Mouse (Mus musculus) hindbrain, embryonic 10.5 days (tissue): Measurements from ENCODE around the gene Fhad1. TPM values are rescaled to one million over a fixed set of nuclear protein-coding genes. Genes with fewer than 3 reads are reported as not detected.

Experiments
- DNase-seq: peaks from one replicate; pipeline ENCODE4 v3.0.0-alpha.2; 2017; ENCODE audit warnings: low spot score
- H3K27ac ChIP-seq: fragments of 300-500 bp; sonication (generic); 2 replicates; pipeline ENCODE4 v1.5.1; 2016; ENCODE audit warnings: mild to moderate bottlenecking, moderate library complexity
- H3K27me3 ChIP-seq: fragments of 300-500 bp; sonication (generic); 2 replicates; pipeline ENCODE4 v1.6.1; 2016; ENCODE audit warnings: mild to moderate bottlenecking; ENCODE audit not compliant: poor library complexity, insufficient read depth, severe bottlenecking
- H3K36me3 ChIP-seq: fragments of 300-500 bp; sonication (generic); 2 replicates; pipeline ENCODE4 v1.6.1; 2016; ENCODE audit warnings: mild to moderate bottlenecking, moderate library complexity
- H3K4me1 ChIP-seq: fragments of 300-500 bp; sonication (generic); replicated peaks from 2 replicates; pipeline ENCODE4 v1.6.1; 2016; ENCODE audit warnings: mild to moderate bottlenecking
- H3K4me3 ChIP-seq: fragments of 300-500 bp; sonication (generic); 2 replicates; pipeline ENCODE4 v1.5.1; 2016; ENCODE audit warnings: mild to moderate bottlenecking, moderate library complexity
- H3K9me3 ChIP-seq: fragments of 300-500 bp; sonication (generic); 2 replicates; pipeline ENCODE4 v1.6.1; 2016; ENCODE audit warnings: mild to moderate bottlenecking, moderate library complexity
- WGBS: fragments of 180-500 bp; shearing (Covaris S2); methylation state at CpG from one replicate; pipeline ENCODE4 v1.1.7; 2016; 5-methylcytosine and 5-hydroxymethylcytosine counted together
- polyA plus RNA-seq: library from polyadenylated mRNA; unstranded; fragments of >200 nt; fragmentation: Nextera tagmentation; extraction: Ambion mirVana; gene quantifications from 2 replicates; pipeline ENCODE4 v1.2.1, GENCODE M21; 2016

The Fhad1 gene
- polyA plus RNA-seq, 1 experiment from 2014 or later: 4.1 TPM

GRCm38 (mm10) chr4:141869436-141870215 lies 145.3 kb downstream of the Fhad1 start:
- H3K4me1 ChIP-seq: peaks cover 58% of the 10 kb centered on the region
- H3K27me3 ChIP-seq: peaks cover 14% of the 10 kb centered on the region; the same call in 1 of the 2 replicates
- no peak overlapping the region for H3K27ac ChIP-seq
- WGBS: 80% methylated on average over 5 of the region's 5 CpGs
- no peak overlapping the region for H3K4me3 ChIP-seq
- peaks cover 16% of the 10 kb centered on the region; the same call in 1 of the 2 replicates for H3K36me3 ChIP-seq
- H3K9me3 ChIP-seq: no peaks in the 10 kb centered on the region
- DNase-seq: no peak

DNA sequence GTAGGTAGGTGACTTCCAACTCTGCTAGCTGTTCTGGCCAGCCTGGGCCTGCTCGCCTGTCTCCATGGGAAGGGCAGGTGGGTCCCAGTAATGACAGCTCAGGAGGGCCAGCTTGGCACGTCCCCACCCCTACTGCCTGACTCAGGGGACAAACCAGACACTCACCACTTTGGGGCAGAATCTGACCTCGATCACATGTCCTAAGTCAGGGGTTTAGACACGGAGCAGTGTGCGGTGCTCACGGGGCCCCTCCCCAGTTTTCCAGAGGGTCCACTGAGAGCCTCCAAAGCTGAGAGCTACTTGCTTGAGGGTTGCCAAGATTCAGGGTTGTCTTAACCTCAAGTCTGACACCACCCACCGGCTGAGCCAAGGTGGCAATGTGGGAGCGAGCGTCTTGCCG lies 146.8 kb downstream of the Fhad1 start:
- Histone ChIP-seq H3K4me1 (peaks cover 42% of the 10 kb centered on the region), H3K36me3 (peaks cover 23% of the 10 kb centered on the region), H3K27ac (no peak overlapping the region)

DNA sequence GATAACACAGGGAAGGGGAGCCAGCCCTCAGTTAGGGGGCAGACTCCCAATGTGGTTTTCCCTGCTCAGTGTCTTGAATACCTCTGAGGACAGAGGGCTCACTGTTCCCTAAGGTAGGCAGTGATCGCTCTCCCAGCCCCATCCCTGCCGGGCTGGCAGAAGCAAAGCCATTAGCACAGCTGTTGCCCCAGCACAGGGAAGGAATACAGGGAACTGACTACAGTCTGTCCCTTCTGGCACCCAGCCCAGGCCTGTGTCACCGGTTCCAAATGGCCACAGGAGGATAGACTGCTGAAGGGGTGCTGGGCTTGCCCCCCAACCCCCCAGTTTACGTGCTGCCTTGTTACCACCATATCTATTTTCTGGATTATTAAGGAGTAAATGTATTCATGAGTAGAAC lies 147.4 kb downstream of the Fhad1 start:
- peaks cover 23% of the 10 kb centered on the region for H3K36me3 ChIP-seq
- H3K27ac ChIP-seq: 0 out of 2 replicates have a peak overlapping the region, but pooled peaks have one; percentile 31
- H3K4me1 ChIP-seq: peaks cover 37% of the 10 kb centered on the region
- H3K4me3 ChIP-seq: no peak overlapping the region
- 0 out of 2 replicates have a peak, but pooled peaks cover 3% of the 10 kb centered on the region for H3K27me3 ChIP-seq
- no peaks in the 10 kb centered on the region for H3K9me3 ChIP-seq
- DNase-seq: no peak
- WGBS: 53% methylated on average over 4 of the region's 4 CpGs

More for the DNA sequence above, 146.8 kb downstream of the Fhad1 start:
- WGBS: 87% methylated on average over 10 of the region's 10 CpGs
- no peak for DNase-seq
- peaks cover 7% of the 10 kb centered on the region; the same call in 1 of the 2 replicates for H3K27me3 ChIP-seq
- no peaks in the 10 kb centered on the region for H3K9me3 ChIP-seq
- H3K4me3 ChIP-seq: no peak overlapping the region

DNA sequence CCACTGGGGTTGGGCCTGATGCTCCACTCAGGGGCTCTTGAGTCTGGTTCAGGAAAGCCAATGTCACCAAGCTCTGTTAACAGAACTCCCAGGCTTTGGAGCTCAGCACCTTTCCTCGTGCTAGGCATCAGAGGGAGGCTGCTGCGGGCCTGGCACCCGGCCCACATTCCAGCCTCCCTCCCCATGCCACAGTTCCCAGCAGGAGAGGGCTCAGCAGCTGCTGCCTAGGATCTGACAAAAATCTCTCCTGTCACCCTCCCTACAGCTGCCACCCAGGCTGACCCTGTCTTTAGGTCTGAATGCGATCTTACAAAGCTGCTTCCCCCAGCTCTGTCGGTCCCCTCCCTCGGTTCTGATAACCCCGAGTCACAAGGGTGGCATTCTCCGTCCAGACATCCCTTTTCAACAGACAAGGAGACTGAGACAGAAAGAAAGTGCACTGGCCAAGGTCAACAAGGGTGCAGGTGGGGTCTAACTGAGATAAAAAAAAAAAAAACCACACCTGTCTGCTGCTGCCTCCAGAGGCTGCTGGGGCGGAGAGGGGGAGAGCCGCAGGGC lies 147.9 kb downstream of the Fhad1 start:
- H3K27me3 ChIP-seq: 0 out of 2 replicates have a peak, but pooled peaks cover 3% of the 10 kb centered on the region
- H3K9me3 ChIP-seq: no peaks in the 10 kb centered on the region
- DNase-seq: no peak
- H3K4me3 ChIP-seq: no peak overlapping the region
- WGBS: 28% methylated on average over 10 of the region's 10 CpGs
- H3K27ac ChIP-seq: peak overlapping the region; percentile 45
- peaks cover 32% of the 10 kb centered on the region for H3K4me1 ChIP-seq
- H3K36me3 ChIP-seq: peaks cover 22% of the 10 kb centered on the region

- DNase-seq: no peak
- 88% methylated on average over 5 of the region's 5 CpGs for WGBS
- 0 out of 2 replicates have a peak, but pooled peaks cover 3% of the 10 kb centered on the region for H3K27me3 ChIP-seq
- no peak overlapping the region for H3K4me3 ChIP-seq
- no peaks in the 10 kb centered on the region for H3K9me3 ChIP-seq
- no peak overlapping the region for H3K27ac ChIP-seq
- peaks cover 22% of the 10 kb centered on the region for H3K36me3 ChIP-seq
- H3K4me1 ChIP-seq: peaks cover 28% of the 10 kb centered on the region
These were observed 149.3 kb downstream of the Fhad1 start for GRCm38 (mm10) chr4:141865600-141865999.

DNA sequence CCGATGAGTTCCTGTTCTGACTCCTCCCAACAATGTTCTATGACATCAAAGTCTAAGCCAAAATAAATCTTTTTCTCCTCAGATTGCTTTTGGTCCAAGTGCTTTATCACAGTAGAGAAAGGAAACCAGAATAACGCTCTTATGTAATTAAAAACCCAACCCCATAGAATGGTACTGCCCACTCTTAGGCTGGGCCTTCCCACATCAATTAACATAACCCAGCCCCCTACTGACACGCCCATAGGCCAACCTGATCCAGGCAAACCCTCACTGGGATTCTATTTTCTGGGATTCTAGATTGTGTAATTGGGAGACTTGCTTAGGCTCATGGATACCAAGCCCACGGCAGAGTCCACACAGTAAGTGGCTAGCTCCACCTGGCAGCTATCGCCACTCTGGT lies 149.9 kb downstream of the Fhad1 start:
- Histone ChIP-seq H3K4me1 (peaks cover 25% of the 10 kb centered on the region), H3K36me3 (peaks cover 28% of the 10 kb centered on the region), H3K27ac (no peak overlapping the region), H3K4me3 (no peak overlapping the region), H3K27me3 (0 out of 2 replicates have a peak, but pooled peaks cover 3% of the 10 kb centered on the region), H3K9me3 (no peaks in the 10 kb centered on the region)
- WGBS: 92% methylated on average over 5 of the region's 5 CpGs
- DNase-seq: no peak

GRCm38 (mm10) chr4:141864506-141864905 lies 150.4 kb downstream of the Fhad1 start:
- 92% methylated on average over 8 of the region's 8 CpGs for WGBS
- DNase-seq: no peak
- Histone ChIP-seq H3K9me3 (no peaks in the 10 kb centered on the region), H3K27me3 (0 out of 2 replicates have a peak, but pooled peaks cover 3% of the 10 kb centered on the region), H3K27ac (no peak overlapping the region), H3K36me3 (peaks cover 33% of the 10 kb centered on the region), H3K4me1 (peaks cover 20% of the 10 kb centered on the region), H3K4me3 (no peak overlapping the region)

- peaks cover 40% of the 10 kb centered on the region for H3K36me3 ChIP-seq
- no peak overlapping the region for H3K4me3 ChIP-seq
- H3K4me1 ChIP-seq: peaks cover 19% of the 10 kb centered on the region
- H3K27ac ChIP-seq: no peak overlapping the region
- DNase-seq: no peak
- H3K27me3 ChIP-seq: 0 out of 2 replicates have a peak, but pooled peaks cover 3% of the 10 kb centered on the region
- 86% methylated on average over 7 of the region's 7 CpGs for WGBS
- no peaks in the 10 kb centered on the region for H3K9me3 ChIP-seq
These were observed 151.1 kb downstream of the Fhad1 start for GRCm38 (mm10) chr4:141863726-141864280.

- H3K4me1 ChIP-seq: peaks cover 16% of the 10 kb centered on the region
- 82% methylated on average over 5 of the region's 5 CpGs for WGBS
- 0 out of 2 replicates have a peak, but pooled peaks cover 3% of the 10 kb centered on the region for H3K27me3 ChIP-seq
- DNase-seq: no peak
- no peak overlapping the region for H3K27ac ChIP-seq
- H3K4me3 ChIP-seq: no peak overlapping the region
- H3K9me3 ChIP-seq: no peaks in the 10 kb centered on the region
- peaks cover 43% of the 10 kb centered on the region for H3K36me3 ChIP-seq
These were observed 152.0 kb downstream of the Fhad1 start for GRCm38 (mm10) chr4:141862867-141863266.

GRCm38 (mm10) chr4:141861591-141862295 lies 153.1 kb downstream of the Fhad1 start:
- no peaks in the 10 kb centered on the region for H3K9me3 ChIP-seq
- 0 out of 2 replicates have a peak, but pooled peaks cover 3% of the 10 kb centered on the region for H3K27me3 ChIP-seq
- H3K27ac ChIP-seq: no peak overlapping the region
- H3K4me1 ChIP-seq: peaks cover 8% of the 10 kb centered on the region
- H3K4me3 ChIP-seq: no peak overlapping the region
- peaks cover 43% of the 10 kb centered on the region for H3K36me3 ChIP-seq
- 93% methylated on average over 17 of the region's 17 CpGs for WGBS
- no peak for DNase-seq

DNA sequence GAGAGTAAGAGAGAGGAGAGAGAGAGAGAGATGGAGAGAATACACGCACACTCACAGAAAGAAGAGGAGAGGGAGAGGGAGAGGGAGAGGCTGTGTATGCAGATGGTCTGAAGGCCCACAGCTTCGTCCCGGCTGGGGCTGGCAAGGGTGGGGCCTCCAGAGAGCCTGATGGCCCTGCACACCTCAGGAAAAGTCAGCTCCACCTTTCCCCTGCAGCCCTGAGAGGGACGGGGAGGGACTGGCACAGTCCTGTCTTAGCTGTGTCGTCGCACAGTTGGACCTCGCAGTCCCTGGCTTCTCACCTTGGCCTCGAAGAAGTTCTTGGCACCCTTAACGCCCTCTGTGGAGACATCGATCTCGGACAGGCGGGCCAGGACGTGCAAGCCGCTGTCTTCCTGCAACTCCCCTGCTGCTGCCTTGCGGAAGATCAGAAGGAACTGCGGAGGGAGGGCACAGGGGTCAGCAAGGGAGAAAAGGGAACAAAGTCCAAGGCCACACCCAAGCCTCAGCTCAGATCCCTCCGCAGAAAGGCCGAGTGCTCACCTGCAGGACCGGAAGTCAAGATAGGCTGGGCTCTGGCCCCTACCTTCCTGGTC lies 154.5 kb downstream of the Fhad1 start:
- 65% methylated on average over 19 of the region's 19 CpGs for WGBS
- Histone ChIP-seq H3K27me3 (0 out of 2 replicates have a peak, but pooled peaks cover 3% of the 10 kb centered on the region), H3K4me3 (no peak overlapping the region), H3K36me3 (peaks cover 42% of the 10 kb centered on the region), H3K27ac (peak overlapping the region; percentile 23; the same call in 1 of the 2 replicates), H3K9me3 (no peaks in the 10 kb centered on the region), H3K4me1 (peaks cover 4% of the 10 kb centered on the region)
- no peak for DNase-seq

- Histone ChIP-seq H3K4me1 (peaks cover 4% of the 10 kb centered on the region), H3K27ac (no peak overlapping the region), H3K36me3 (peaks cover 37% of the 10 kb centered on the region), H3K4me3 (no peak overlapping the region), H3K9me3 (no peaks in the 10 kb centered on the region), H3K27me3 (0 out of 2 replicates have a peak, but pooled peaks cover 3% of the 10 kb centered on the region)
- 91% methylated on average over 14 of the region's 14 CpGs for WGBS
- DNase-seq: no peak
These were observed 155.5 kb downstream of the Fhad1 start for GRCm38 (mm10) chr4:141859351-141859750.
